Mouse (Mus musculus) C2C12 (cell line): ENCODE data around the gene 4921504E06Rik. TPM values are rescaled to one million over a fixed set of nuclear protein-coding genes. Genes with fewer than 3 reads are reported as not detected.

Experiments
- H3K27me3 ChIP-seq: one replicate; pipeline ENCODE4 v1.6.1; 2011; ENCODE audit not compliant: control insufficient read depth, insufficient read depth, insufficient read length
- H3K36me3 ChIP-seq: one replicate; pipeline ENCODE4 v1.6.1; 2011; ENCODE audit not compliant: control insufficient read depth, insufficient read depth
- H3K4me3 ChIP-seq: one replicate; pipeline ENCODE4 v1.5.1; 2011; ENCODE audit warnings: mild to moderate bottlenecking, control low read depth; ENCODE audit not compliant: poor library complexity, insufficient read depth, severe bottlenecking
- H3K79me2 ChIP-seq: one replicate; pipeline ENCODE4 v1.6.1; 2011; ENCODE audit not compliant: control insufficient read depth, insufficient read depth
- H3K79me3 ChIP-seq: one replicate; pipeline ENCODE4 v1.6.1; 2011; ENCODE audit warnings: low read depth, control low read depth
- H3ac ChIP-seq: one replicate; pipeline ENCODE3; 2011; ENCODE audit warnings: low read depth; ENCODE audit not compliant: control insufficient read depth, insufficient read length
- CEBPB ChIP-seq: IDR thresholded peaks from one replicate; pipeline ENCODE4 v1.6.1; 2011; ENCODE audit warnings: low read depth, mild to moderate bottlenecking, control low read depth, moderate library complexity
- CTCF ChIP-seq: IDR thresholded peaks from one replicate; pipeline ENCODE4 v1.5.1; 2011; ENCODE audit not compliant: control insufficient read depth, insufficient read depth, insufficient read length
- FOSL1 ChIP-seq: IDR thresholded peaks from one replicate; pipeline ENCODE4 v1.8.0; 2011; ENCODE audit warnings: mild to moderate bottlenecking, low read length; ENCODE audit not compliant: poor library complexity, insufficient read depth, severe bottlenecking
- MAX ChIP-seq: IDR thresholded peaks from one replicate; pipeline ENCODE4 v1.6.1; 2011; ENCODE audit warnings: mild to moderate bottlenecking, control low read depth
- MYOD1 ChIP-seq: IDR thresholded peaks from one replicate; pipeline ENCODE4 v1.6.1; 2011; ENCODE audit warnings: low read depth; ENCODE audit not compliant: control insufficient read depth, insufficient read length
- MYOG ChIP-seq: IDR thresholded peaks from one replicate; pipeline ENCODE4 v1.6.1; 2011; ENCODE audit not compliant: control insufficient read depth, insufficient read length; ENCODE audit errors: extremely low read depth
- USF1 ChIP-seq: IDR thresholded peaks from one replicate; pipeline ENCODE4 v1.6.1; 2011; ENCODE audit warnings: low read depth, mild to moderate bottlenecking, control low read depth, moderate library complexity
- polyA plus RNA-seq: library from polyadenylated mRNA; unstranded; fragments of >200 nt; fragmentation: generic; extraction: Trizol; gene quantifications from one replicate; pipeline ENCODE4 v1.2.1, GENCODE M21; 2012; ENCODE audit warnings: missing spikeins

The 4921504E06Rik gene
- polyA plus RNA-seq, 1 experiment = not detected

GRCm38 (mm10) chr2:19490262-19490661 lies 63.5 kb downstream of the 4921504E06Rik start:
- no peaks in the 10 kb centered on the region for H3K36me3 ChIP-seq
- no peak overlapping the region for H3ac ChIP-seq
- H3K27me3 ChIP-seq = no peaks in the 10 kb centered on the region
- TF ChIP-seq MAX (no peak), USF1 (no peak)
- H3K79me2 ChIP-seq = no peaks in the 10 kb centered on the region
- no peak overlapping the region for H3K4me3 ChIP-seq
- H3K79me3 ChIP-seq = no peaks in the 10 kb centered on the region

GRCm38 (mm10) chr2:19461940-19462339 lies 91.8 kb downstream of the 4921504E06Rik start:
- H3K79me3 ChIP-seq = no peaks in the 10 kb centered on the region
- no peaks in the 10 kb centered on the region for H3K79me2 ChIP-seq
- no peaks in the 10 kb centered on the region for H3K36me3 ChIP-seq
- no peak overlapping the region for H3K4me3 ChIP-seq
- no peak overlapping the region for H3ac ChIP-seq
- no peaks in the 10 kb centered on the region for H3K27me3 ChIP-seq
- TF ChIP-seq FOSL1 = no peak
- no peak for TF ChIP-seq MAX
- no peak for TF ChIP-seq MYOG
- no peak for TF ChIP-seq USF1
- TF ChIP-seq CTCF = no peak
- no peak for TF ChIP-seq MYOD1
- no peak for TF ChIP-seq CEBPB

DNA sequence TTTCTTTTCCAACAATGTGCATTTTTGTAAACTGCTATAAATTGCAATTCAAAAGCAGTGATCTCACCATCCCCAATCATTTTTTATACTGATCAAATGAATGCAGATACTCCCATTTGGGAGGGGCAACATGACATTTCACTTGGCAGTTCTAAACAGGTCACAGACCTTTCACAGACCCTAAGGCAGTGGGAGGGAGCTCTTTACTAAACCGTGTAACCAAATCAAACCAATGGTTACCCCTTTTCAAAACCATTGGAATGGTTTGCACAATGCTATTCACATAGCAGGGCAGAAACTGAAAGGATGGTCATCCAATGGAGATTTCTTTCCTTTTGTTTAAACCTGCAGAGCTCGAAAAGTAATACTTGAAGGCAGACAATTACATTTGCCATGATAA lies 94.9 kb downstream of the 4921504E06Rik start:
- Histone ChIP-seq H3K4me3 (no peak overlapping the region), H3K79me3 (no peaks in the 10 kb centered on the region), H3K36me3 (no peaks in the 10 kb centered on the region), H3K79me2 (no peaks in the 10 kb centered on the region), H3K27me3 (no peaks in the 10 kb centered on the region), H3ac (no peak overlapping the region)
- TF ChIP-seq CEBPB (no peak), MYOD1 (no peak), FOSL1 (no peak), MAX (no peak), MYOG (no peak), USF1 (no peak), CTCF (no peak)

DNA sequence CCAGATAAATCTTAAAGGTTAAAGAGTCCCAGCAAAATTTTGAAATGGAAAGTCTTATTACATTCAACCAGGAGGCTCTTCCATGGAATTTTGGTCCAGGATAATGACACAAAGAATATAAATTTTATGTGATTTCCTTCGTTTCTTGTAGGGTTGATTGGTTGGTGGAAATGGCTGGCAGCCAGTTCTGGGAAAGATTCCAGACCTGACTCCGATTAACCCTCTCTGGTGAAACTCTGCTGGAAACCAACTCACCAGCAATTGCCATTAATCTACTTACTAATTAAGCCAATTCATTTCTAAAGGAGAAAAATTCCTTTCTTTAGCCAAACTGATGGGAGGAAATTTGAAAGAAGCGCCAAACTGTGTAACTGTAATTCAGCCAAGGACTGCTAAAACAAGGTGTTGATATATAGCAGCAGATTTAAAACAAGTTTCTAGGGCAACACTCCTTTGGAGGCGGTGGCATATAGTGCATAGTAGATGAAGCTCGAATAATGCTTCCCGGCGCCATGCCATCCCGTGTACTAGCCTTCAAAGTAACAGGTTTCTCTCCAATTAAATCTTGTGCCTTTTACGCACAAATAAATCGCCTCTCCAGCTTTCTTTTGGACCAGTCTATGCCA lies 97.7 kb downstream of the 4921504E06Rik start:
- H3K27me3 ChIP-seq = peaks cover 6% of the 10 kb centered on the region
- TF ChIP-seq CTCF = no peak
- no peak for TF ChIP-seq MYOD1

GRCm38 (mm10) chr2:19455228-19455627 lies 98.5 kb downstream of the 4921504E06Rik start:
- TF ChIP-seq MAX (no peak), FOSL1 (no peak), MYOG (no peak), USF1 (no peak), CEBPB (no peak), MYOD1 (no peak), CTCF (no peak)
- no peak overlapping the region for H3ac ChIP-seq
- H3K27me3 ChIP-seq = peaks cover 6% of the 10 kb centered on the region
- H3K79me2 ChIP-seq = no peaks in the 10 kb centered on the region
- H3K79me3 ChIP-seq = no peaks in the 10 kb centered on the region
- H3K36me3 ChIP-seq = no peaks in the 10 kb centered on the region
- H3K4me3 ChIP-seq = no peak overlapping the region

More for the DNA sequence above, 97.7 kb downstream of the 4921504E06Rik start:
- Histone ChIP-seq H3K79me2 (no peaks in the 10 kb centered on the region), H3K79me3 (no peaks in the 10 kb centered on the region), H3ac (no peak overlapping the region), H3K36me3 (no peaks in the 10 kb centered on the region), H3K4me3 (no peak overlapping the region)

DNA sequence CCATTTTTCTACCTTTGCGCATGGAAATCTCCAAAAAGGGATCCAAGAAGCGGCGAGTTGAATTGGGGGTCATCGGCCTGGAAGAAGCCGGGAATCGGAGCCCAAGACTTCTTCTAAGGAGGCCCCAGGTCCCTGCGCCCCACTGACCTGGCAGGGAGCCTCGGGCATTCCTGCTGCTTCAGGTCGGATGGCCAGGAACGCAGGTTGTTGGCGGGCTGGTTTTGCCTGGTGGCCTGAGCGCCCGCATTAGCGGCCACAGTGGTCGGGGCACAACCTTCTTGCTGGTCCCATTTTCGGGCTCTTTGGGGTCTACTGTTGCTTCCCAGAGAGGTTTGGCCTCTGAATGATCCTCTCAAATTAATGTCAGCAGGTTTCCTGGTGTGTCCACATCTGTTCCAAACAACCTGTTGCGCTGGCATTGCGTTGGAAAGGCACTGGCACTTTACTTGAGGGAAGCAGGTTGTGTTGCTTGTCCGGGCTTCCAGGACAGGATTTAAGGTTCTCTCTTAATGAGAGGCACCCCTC lies 101.1 kb downstream of the 4921504E06Rik start:
- Histone ChIP-seq H3K79me3 (no peaks in the 10 kb centered on the region), H3K4me3 (no peak overlapping the region), H3K36me3 (no peaks in the 10 kb centered on the region), H3K79me2 (no peaks in the 10 kb centered on the region), H3K27me3 (peaks cover 10% of the 10 kb centered on the region), H3ac (no peak overlapping the region)
- no peak for TF ChIP-seq MAX
- no peak for TF ChIP-seq CTCF
- no peak for TF ChIP-seq MYOG
- TF ChIP-seq CEBPB = no peak
- no peak for TF ChIP-seq MYOD1
- no peak for TF ChIP-seq FOSL1
- no peak for TF ChIP-seq USF1
